Mouse (Mus musculus): ENCODE measurements around the gene Arhgap28. TPM values are rescaled to one million over a fixed set of nuclear protein-coding genes. Genes with fewer than 3 reads are reported as not detected.
A peak's percentile ranks its signal among the peaks of the same experiment; 100 is the strongest.

Arhgap28 gene
- polyA plus RNA-seq, 1 experiment from 2014 or later: 11.6 TPM

GRCm38 (mm10) chr17:67957603-67958002 is 46.3 kb downstream of the Arhgap28 start:
- Histone ChIP-seq H3K4me1 (replicated peaks) (peaks cover 17% of the 10 kb centered on the region), H3K4me2 (no peak overlapping the region), H3K4me3 (no peak overlapping the region), H3K36me3 (no peaks in the 10 kb centered on the region), H3K27me3 (no peaks in the 10 kb centered on the region), H3K9ac (no peak overlapping the region), H3K27ac (no peak overlapping the region), H3K9me3 (replicated peaks) (no peaks in the 10 kb centered on the region)
- 44% methylated on average over 1 of the region's 1 CpGs for WGBS
- ATAC-seq (replicated peaks; ENCODE audit: insufficient number of reproducible peaks, insufficient read depth, low FRiP score, low read depth): no peak

- no peak for ATAC-seq (replicated peaks; ENCODE audit: insufficient number of reproducible peaks, insufficient read depth, low FRiP score, low read depth)
- H3K36me3 ChIP-seq: no peaks in the 10 kb centered on the region
- H3K27me3 ChIP-seq: no peaks in the 10 kb centered on the region
- H3K4me3 ChIP-seq: no peak overlapping the region
- peaks cover 25% of the 10 kb centered on the region for H3K4me1 ChIP-seq (replicated peaks)
- no peaks in the 10 kb centered on the region for H3K9me3 ChIP-seq (replicated peaks)
- WGBS: 47% methylated on average over 10 of the region's 10 CpGs
- H3K4me2 ChIP-seq: no peak overlapping the region
- peak overlapping the region; percentile 13; the same call in 1 of the 2 replicates for H3K27ac ChIP-seq
- no peak overlapping the region for H3K9ac ChIP-seq
These were observed 47.8 kb downstream of the Arhgap28 start for GRCm38 (mm10) chr17:67955876-67956690.

GRCm38 (mm10) chr17:67954961-67955360 is 49.0 kb downstream of the Arhgap28 start:
- Histone ChIP-seq H3K4me1 (replicated peaks) (peaks cover 25% of the 10 kb centered on the region), H3K9me3 (replicated peaks) (no peaks in the 10 kb centered on the region), H3K4me3 (no peak overlapping the region), H3K36me3 (no peaks in the 10 kb centered on the region), H3K9ac (no peak overlapping the region), H3K27ac (no peak overlapping the region), H3K27me3 (no peaks in the 10 kb centered on the region), H3K4me2 (no peak overlapping the region)
- ATAC-seq (replicated peaks; ENCODE audit: insufficient number of reproducible peaks, insufficient read depth, low FRiP score, low read depth): no peak
- 68% methylated on average over 5 of the region's 5 CpGs for WGBS

- Histone ChIP-seq H3K9ac (peak overlapping the region; percentile 8; the same call in 1 of the 2 replicates), H3K27me3 (no peaks in the 10 kb centered on the region), H3K4me1 (replicated peaks) (peaks cover 23% of the 10 kb centered on the region), H3K9me3 (replicated peaks) (no peaks in the 10 kb centered on the region), H3K36me3 (no peaks in the 10 kb centered on the region), H3K4me3 (peak overlapping the region; percentile 28), H3K27ac (peak overlapping the region; percentile 72), H3K4me2 (peak overlapping the region; percentile 45)
- 45% methylated on average over 11 of the region's 11 CpGs for WGBS
- ATAC-seq (replicated peaks; ENCODE audit: insufficient number of reproducible peaks, insufficient read depth, low FRiP score, low read depth): no peak
These were observed 53.3 kb downstream of the Arhgap28 start for GRCm38 (mm10) chr17:67950523-67951213.

GRCm38 (mm10) chr17:67948601-67949000 is 55.3 kb downstream of the Arhgap28 start:
- no peak for ATAC-seq (replicated peaks; ENCODE audit: insufficient number of reproducible peaks, insufficient read depth, low FRiP score, low read depth)
- Histone ChIP-seq H3K4me2 (no peak overlapping the region), H3K9me3 (replicated peaks) (no peaks in the 10 kb centered on the region), H3K4me3 (no peak overlapping the region), H3K27ac (no peak overlapping the region), H3K9ac (no peak overlapping the region), H3K4me1 (replicated peaks) (peaks cover 24% of the 10 kb centered on the region), H3K27me3 (no peaks in the 10 kb centered on the region), H3K36me3 (no peaks in the 10 kb centered on the region)
- 57% methylated on average over 5 of the region's 5 CpGs for WGBS

GRCm38 (mm10) chr17:67945453-67945852 is 58.5 kb downstream of the Arhgap28 start:
- Histone ChIP-seq H3K4me2 (peak overlapping the region; percentile 13; the same call in 1 of the 2 replicates), H3K27me3 (no peaks in the 10 kb centered on the region), H3K27ac (peak overlapping the region; percentile 44), H3K4me1 (replicated peaks) (peaks cover 12% of the 10 kb centered on the region), H3K4me3 (no peak overlapping the region), H3K9ac (no peak overlapping the region), H3K9me3 (replicated peaks) (no peaks in the 10 kb centered on the region), H3K36me3 (no peaks in the 10 kb centered on the region)
- ATAC-seq (replicated peaks; ENCODE audit: insufficient number of reproducible peaks, insufficient read depth, low FRiP score, low read depth): no peak
- 20% methylated on average over 7 of the region's 7 CpGs for WGBS

- Histone ChIP-seq H3K4me1 (replicated peaks) (peaks cover 12% of the 10 kb centered on the region), H3K27ac (no peak overlapping the region), H3K9me3 (replicated peaks) (no peaks in the 10 kb centered on the region), H3K4me2 (no peak overlapping the region), H3K36me3 (no peaks in the 10 kb centered on the region), H3K27me3 (no peaks in the 10 kb centered on the region), H3K9ac (no peak overlapping the region), H3K4me3 (no peak overlapping the region)
- ATAC-seq (replicated peaks; ENCODE audit: insufficient number of reproducible peaks, insufficient read depth, low FRiP score, low read depth): no peak
- 64% methylated on average over 7 of the region's 7 CpGs for WGBS
These were observed 59.7 kb downstream of the Arhgap28 start for GRCm38 (mm10) chr17:67944256-67944655.

GRCm38 (mm10) chr17:67941026-67941425 is 62.9 kb downstream of the Arhgap28 start:
- no peak overlapping the region for H3K4me3 ChIP-seq
- H3K9ac ChIP-seq: no peak overlapping the region
- H3K27ac ChIP-seq: no peak overlapping the region
- H3K36me3 ChIP-seq: no peaks in the 10 kb centered on the region
- 75% methylated on average over 6 of the region's 6 CpGs for WGBS
- no peaks in the 10 kb centered on the region for H3K27me3 ChIP-seq
- ATAC-seq (replicated peaks; ENCODE audit: insufficient number of reproducible peaks, insufficient read depth, low FRiP score, low read depth): no peak
- no peak overlapping the region for H3K4me2 ChIP-seq
- H3K9me3 ChIP-seq (replicated peaks): no peaks in the 10 kb centered on the region
- H3K4me1 ChIP-seq (replicated peaks): peaks cover 10% of the 10 kb centered on the region

GRCm38 (mm10) chr17:67937050-67937449 is 66.9 kb downstream of the Arhgap28 start:
- Histone ChIP-seq H3K4me1 (replicated peaks) (no peaks in the 10 kb centered on the region), H3K4me3 (no peak overlapping the region), H3K27ac (no peak overlapping the region), H3K9ac (no peak overlapping the region), H3K4me2 (no peak overlapping the region), H3K36me3 (no peaks in the 10 kb centered on the region), H3K9me3 (replicated peaks) (no peaks in the 10 kb centered on the region), H3K27me3 (no peaks in the 10 kb centered on the region)
- ATAC-seq (replicated peaks; ENCODE audit: insufficient number of reproducible peaks, insufficient read depth, low FRiP score, low read depth): no peak
- WGBS: 91% methylated on average over 3 of the region's 3 CpGs

- no peaks in the 10 kb centered on the region for H3K36me3 ChIP-seq
- no peak for ATAC-seq (replicated peaks; ENCODE audit: insufficient number of reproducible peaks, insufficient read depth, low FRiP score, low read depth)
- H3K4me3 ChIP-seq: no peak overlapping the region
- H3K9ac ChIP-seq: no peak overlapping the region
- H3K27ac ChIP-seq: no peak overlapping the region
- H3K4me1 ChIP-seq (replicated peaks): no peaks in the 10 kb centered on the region
- no peak overlapping the region for H3K4me2 ChIP-seq
- WGBS: 89% methylated on average over 4 of the region's 4 CpGs
- no peaks in the 10 kb centered on the region for H3K9me3 ChIP-seq (replicated peaks)
- no peaks in the 10 kb centered on the region for H3K27me3 ChIP-seq
These were observed 68.4 kb downstream of the Arhgap28 start for GRCm38 (mm10) chr17:67935556-67935955.

- no peak overlapping the region for H3K9ac ChIP-seq
- H3K9me3 ChIP-seq (replicated peaks): no peaks in the 10 kb centered on the region
- no peaks in the 10 kb centered on the region for H3K27me3 ChIP-seq
- H3K36me3 ChIP-seq: no peaks in the 10 kb centered on the region
- no peak overlapping the region for H3K27ac ChIP-seq
- ATAC-seq (replicated peaks; ENCODE audit: insufficient number of reproducible peaks, insufficient read depth, low FRiP score, low read depth): no peak
- no peak overlapping the region for H3K4me2 ChIP-seq
- 50% methylated on average over 6 of the region's 6 CpGs for WGBS
- no peak overlapping the region for H3K4me3 ChIP-seq
- H3K4me1 ChIP-seq (replicated peaks): peaks cover 3% of the 10 kb centered on the region; the same call in 1 of the 2 replicates
These were observed 72.5 kb downstream of the Arhgap28 start for GRCm38 (mm10) chr17:67931396-67931795.

Data from heart, embryonic 15.5 days (tissue).